20 mouse cellular contexts compared by ENCODE assay signal in genomic region chr7:84686380-84686779, GRCm38 (mm10). TPM values are rescaled to one million over a fixed set of nuclear protein-coding genes. Genes with fewer than 3 reads are reported as not detected.
DNase-seq lines count a peak whose midpoint lies in the region; ATAC-seq and TF ChIP-seq lines count a peak whose summit lies in the region.
"Had no signal": no experiment of that assay in that cellular context is flagged by ENCODE, and none has a peak within 500 bp of the region (broad histone marks: within the 10 kb centered on the region; RNA-seq: fewer than 3 reads in every experiment).

No protein-coding gene starts in this region.

- no peak for ATAC-seq in intestine, embryonic 16.5 days
- no peak for ATAC-seq in intestine, embryonic 15.5 days
- no peak for ATAC-seq in intestine, postnatal 0 days
- no peak for ATAC-seq in liver, embryonic 16.5 days (ENCODE audit: low read depth)
- no peak for ATAC-seq in midbrain, embryonic 11.5 days (ENCODE audit: low FRiP score)
- ATAC-seq: CD4-positive, CD25-positive, alpha-beta regulatory T cell, adult 4 months; forebrain, embryonic 15.5 days had no signal

- 0 out of 2 replicates have a peak, but pooled peaks cover 4% of the 10 kb centered on the region for H3K4me1 ChIP-seq in intestine, embryonic 16.5 days (ENCODE audit: control insufficient read depth, insufficient read depth, low read length)
- peaks cover 5% of the 10 kb centered on the region for H3K4me1 ChIP-seq in intestine, embryonic 15.5 days (replicated peaks)
- peaks cover 7% of the 10 kb centered on the region; the same call in 1 of the 2 replicates for H3K4me1 ChIP-seq in intestine, postnatal 0 days (replicated peaks; ENCODE audit: control insufficient read depth, insufficient read depth, low read length)
- H3K4me1 ChIP-seq in liver, embryonic 16.5 days (ENCODE audit: control insufficient read depth, low read depth, low read length), result peaks cover 50% of the 10 kb centered on the region
- H3K4me1 ChIP-seq in midbrain, embryonic 11.5 days (ENCODE audit: control insufficient read depth, insufficient read depth, low read length), result peaks cover 10% of the 10 kb centered on the region
- H3K4me1 ChIP-seq: embryonic facial prominence, embryonic 12.5 days had no signal

- H3K9me3 ChIP-seq in intestine, embryonic 16.5 days (ENCODE audit: control insufficient read depth, low read length), result no peaks in the 10 kb centered on the region
- no peaks in the 10 kb centered on the region for H3K9me3 ChIP-seq in intestine, embryonic 15.5 days
- no peaks in the 10 kb centered on the region for H3K9me3 ChIP-seq in intestine, postnatal 0 days (ENCODE audit: control insufficient read depth)
- no peaks in the 10 kb centered on the region for H3K9me3 ChIP-seq in liver, embryonic 16.5 days (replicated peaks; ENCODE audit: control insufficient read depth, low read length)
- no peaks in the 10 kb centered on the region for H3K9me3 ChIP-seq in midbrain, embryonic 11.5 days (ENCODE audit: control insufficient read depth, low read length)
- H3K9me3 ChIP-seq: embryonic facial prominence, embryonic 12.5 days; forebrain, embryonic 15.5 days; hindbrain, embryonic 15.5 days had no signal

- peak; percentile 10 for DNase-seq in cerebellum, adult 9-10 months
- no peak for DNase-seq in cerebellum, postnatal 25 days
- DNase-seq in midbrain, embryonic 11.5 days (ENCODE audit: low spot score, missing footprints), result no peak
- DNase-seq in lung, postnatal 36 days, result no peak
- DNase-seq: adrenal gland, postnatal 14 days; B cell, adult 2 months; cerebellum, adult 18-20 months; cerebellum, postnatal 10 days; gastrocnemius, postnatal 36 days; heart, adult 18-20 months; heart, postnatal 36 days had no signal

- peak overlapping the region; percentile 61; the same call in 1 of the 2 replicates for H3K27ac ChIP-seq in intestine, embryonic 16.5 days (ENCODE audit: low read length)
- H3K27ac ChIP-seq in intestine, embryonic 15.5 days, result no peak overlapping the region
- no peak overlapping the region for H3K27ac ChIP-seq in intestine, postnatal 0 days (ENCODE audit: low read depth, low read length)
- peak overlapping the region; percentile 23; the same call in 1 of the 2 replicates for H3K27ac ChIP-seq in liver, embryonic 16.5 days (ENCODE audit: low read length)
- H3K27ac ChIP-seq in midbrain, embryonic 11.5 days (ENCODE audit: low read depth, low read length), result no peak overlapping the region
- H3K27ac ChIP-seq: embryonic facial prominence, embryonic 12.5 days; forebrain, embryonic 15.5 days; hindbrain, embryonic 15.5 days had no signal

- no peak overlapping the region; the same call in 1 of the 2 replicates for H3K4me2 ChIP-seq in intestine, embryonic 16.5 days (ENCODE audit: low read depth, low read length)
- no peak overlapping the region for H3K4me2 ChIP-seq in intestine, embryonic 15.5 days (replicated peaks)
- peak overlapping the region; percentile 32 for H3K4me2 ChIP-seq in intestine, postnatal 0 days (replicated peaks; ENCODE audit: low read depth)
- H3K4me2 ChIP-seq in liver, embryonic 16.5 days (ENCODE audit: low read depth, low read length), result peak overlapping the region; percentile 66
- H3K4me2 ChIP-seq in midbrain, embryonic 11.5 days, result no peak overlapping the region
- H3K4me2 ChIP-seq: embryonic facial prominence, embryonic 12.5 days; forebrain, embryonic 15.5 days; heart, embryonic 11.5 days; hindbrain, embryonic 15.5 days had no signal

- WGBS in intestine, embryonic 16.5 days, result 68% methylated on average over 2 of the region's 2 CpGs
- 63% methylated on average over 2 of the region's 2 CpGs for WGBS in intestine, embryonic 15.5 days
- WGBS in intestine, postnatal 0 days, result 40% methylated on average over 2 of the region's 2 CpGs
- WGBS in liver, embryonic 16.5 days (ENCODE audit: insufficient replicate concordance), result 50% methylated on average over 2 of the region's 2 CpGs
- WGBS in midbrain, embryonic 11.5 days, result 88% methylated on average over 2 of the region's 2 CpGs

- no peak for TF ChIP-seq CTCF in intestine, postnatal 0 days (IDR thresholded peaks at IDR 0.05; ENCODE audit: low read depth)

- H3K27me3 ChIP-seq in intestine, embryonic 16.5 days (replicated peaks; ENCODE audit: control insufficient read depth, insufficient read depth, low read length), result no peaks in the 10 kb centered on the region
- no peaks in the 10 kb centered on the region for H3K27me3 ChIP-seq in intestine, embryonic 15.5 days (replicated peaks)
- H3K27me3 ChIP-seq in intestine, postnatal 0 days (replicated peaks; ENCODE audit: control insufficient read depth, insufficient read depth, low read length), result no peaks in the 10 kb centered on the region
- no peaks in the 10 kb centered on the region for H3K27me3 ChIP-seq in liver, embryonic 16.5 days (ENCODE audit: control insufficient read depth, insufficient read depth, low read depth, low read length)
- H3K27me3 ChIP-seq in midbrain, embryonic 11.5 days (ENCODE audit: control insufficient read depth, insufficient read depth, low read length), result no peaks in the 10 kb centered on the region
- H3K27me3 ChIP-seq: embryonic facial prominence, embryonic 12.5 days; forebrain, embryonic 15.5 days; hindbrain, embryonic 15.5 days had no signal

- no peak overlapping the region for H3K4me3 ChIP-seq in intestine, embryonic 16.5 days (ENCODE audit: low read length)
- H3K4me3 ChIP-seq in intestine, embryonic 15.5 days (replicated peaks), result no peak overlapping the region
- no peak overlapping the region for H3K4me3 ChIP-seq in intestine, postnatal 0 days (ENCODE audit: low read depth, low read length)
- H3K4me3 ChIP-seq in liver, embryonic 16.5 days (ENCODE audit: low read depth, low read length), result peak overlapping the region; percentile 95
- H3K4me3 ChIP-seq in midbrain, embryonic 11.5 days (ENCODE audit: low read depth, low read length), result no peak overlapping the region
- H3K4me3 ChIP-seq: embryonic facial prominence, embryonic 12.5 days; forebrain, embryonic 15.5 days; hindbrain, embryonic 15.5 days had no signal

- no peaks in the 10 kb centered on the region for H3K36me3 ChIP-seq in intestine, embryonic 16.5 days (ENCODE audit: control insufficient read depth, insufficient read depth, low read length)
- H3K36me3 ChIP-seq in intestine, embryonic 15.5 days, result no peaks in the 10 kb centered on the region
- H3K36me3 ChIP-seq in intestine, postnatal 0 days (ENCODE audit: control insufficient read depth, insufficient read depth), result no peaks in the 10 kb centered on the region
- H3K36me3 ChIP-seq in liver, embryonic 16.5 days (ENCODE audit: control insufficient read depth, insufficient read depth), result no peaks in the 10 kb centered on the region
- no peaks in the 10 kb centered on the region for H3K36me3 ChIP-seq in midbrain, embryonic 11.5 days (ENCODE audit: control insufficient read depth, insufficient read depth, low read length)
- H3K36me3 ChIP-seq: embryonic facial prominence, embryonic 12.5 days; forebrain, embryonic 15.5 days; hindbrain, embryonic 15.5 days had no signal

- H3K9ac ChIP-seq in intestine, embryonic 16.5 days (ENCODE audit: low read depth, low read length), result no peak overlapping the region
- no peak overlapping the region for H3K9ac ChIP-seq in intestine, embryonic 15.5 days
- H3K9ac ChIP-seq in intestine, postnatal 0 days (ENCODE audit: low read depth, low read length), result no peak overlapping the region
- no peak overlapping the region; the same call in 1 of the 2 replicates for H3K9ac ChIP-seq in liver, embryonic 16.5 days (ENCODE audit: low read depth, low read length)
- no peak overlapping the region for H3K9ac ChIP-seq in midbrain, embryonic 11.5 days (ENCODE audit: low read length)
- H3K9ac ChIP-seq: embryonic facial prominence, embryonic 12.5 days; forebrain, embryonic 15.5 days; hindbrain, embryonic 15.5 days had no signal

RNA-seq across cellular contexts. Expression of gene Zfand6, which starts 3.4 kb away (rescaled TPM):
- polyA plus RNA-seq in intestine, embryonic 16.5 days (2015; fragmentation: Nextera tagmentation; extraction: Ambion mirVana), result 160 and 163 TPM in 2 replicates
- 162 and 174 TPM in 2 replicates for polyA plus RNA-seq in intestine, embryonic 15.5 days (2015; fragmentation: Nextera tagmentation; extraction: Ambion mirVana)
- polyA plus RNA-seq in intestine, postnatal 0 days (2015; fragmentation: Nextera tagmentation; extraction: Ambion mirVana), result 178 and 188 TPM in 2 replicates
- polyA plus RNA-seq in liver, embryonic 16.5 days (2015; fragmentation: Nextera tagmentation; extraction: Ambion mirVana), result 154 and 157 TPM in 2 replicates
- polyA plus RNA-seq in midbrain, embryonic 11.5 days (2014; fragmentation: Nextera tagmentation; extraction: Ambion mirVana), result 245 and 246 TPM in 2 replicates

Comparison
In these comparisons a context has a peak if more than half of its experiments do, and no peak if none do; other contexts are left out.
1. H3K27ac ChIP-seq: peak in intestine, embryonic 16.5 days (single experiment) and liver, embryonic 16.5 days (single experiment); none in intestine, embryonic 15.5 days (single experiment), intestine, postnatal 0 days (single experiment) and midbrain, embryonic 11.5 days (single experiment).
2. H3K4me2 ChIP-seq: peak in intestine, postnatal 0 days (single experiment) and liver, embryonic 16.5 days (single experiment); none in intestine, embryonic 16.5 days (single experiment), intestine, embryonic 15.5 days (single experiment) and midbrain, embryonic 11.5 days (single experiment).